Comparison of ENCODE assay signal across 8 mouse cellular contexts in the genomic region with DNA sequence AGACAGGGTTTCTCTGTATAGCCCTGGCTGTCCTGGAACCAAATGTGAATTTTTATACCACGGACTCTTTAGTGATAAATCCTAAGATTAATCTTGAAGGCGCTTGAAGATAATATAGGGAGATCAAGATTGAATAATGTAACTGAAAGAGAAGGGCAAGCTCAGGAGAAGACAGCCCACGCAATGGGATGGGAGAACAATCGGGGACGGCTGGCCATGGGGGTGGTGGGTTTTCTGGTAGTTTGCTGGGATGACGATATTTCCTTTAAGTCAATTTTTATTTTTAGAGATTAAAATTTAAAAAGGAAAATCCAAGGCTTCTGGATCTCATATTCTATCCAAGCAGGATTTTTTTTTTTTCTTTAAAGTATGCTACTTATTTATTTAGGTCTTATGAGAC. TPM values are rescaled to one million over a fixed set of nuclear protein-coding genes. Genes with fewer than 3 reads are reported as not detected.
DNase-seq lines count a peak whose midpoint lies in the region; ATAC-seq and TF ChIP-seq lines count a peak whose summit lies in the region.

No protein-coding gene starts in this region.

- H3K4me1 ChIP-seq in lung, embryonic 14.5 days (ENCODE audit: insufficient read depth) = no peaks in the 10 kb centered on the region
- no peaks in the 10 kb centered on the region for H3K4me1 ChIP-seq in lung, adult 2 months (ENCODE audit: control insufficient read depth, insufficient read depth, low read length)
- no peaks in the 10 kb centered on the region; the same call in 1 of the 2 replicates for H3K4me1 ChIP-seq in forebrain, embryonic 11.5 days (replicated peaks; ENCODE audit: control insufficient read depth, insufficient read depth, low read length)
- H3K4me1 ChIP-seq in limb, embryonic 14.5 days (ENCODE audit: control insufficient read depth, insufficient read depth, low read length) = peaks cover 10% of the 10 kb centered on the region; the same call in 1 of the 2 replicates
- H3K4me1 ChIP-seq in stomach, embryonic 14.5 days (ENCODE audit: control insufficient read depth, insufficient read depth, low read length) = peaks cover 5% of the 10 kb centered on the region; the same call in 1 of the 2 replicates

- peak; percentile 35 for ATAC-seq in lung, embryonic 14.5 days (ENCODE audit: insufficient read depth)
- ATAC-seq in forebrain, embryonic 11.5 days (replicated peaks; ENCODE audit: low FRiP score) = no peak
- peak; percentile 16; the same call in 1 of the 2 replicates for ATAC-seq in limb, embryonic 14.5 days (ENCODE audit: low FRiP score, low read depth)
- peak; percentile 5; the same call in 1 of the 2 replicates for ATAC-seq in stomach, embryonic 14.5 days (ENCODE audit: insufficient number of reproducible peaks, insufficient read depth, low FRiP score, low read depth)
- no peak for ATAC-seq in granulocyte monocyte progenitor cell, adult 5-6 weeks (replicated peaks; ENCODE audit: poor library complexity, severe bottlenecking)

- peak overlapping the region; percentile 47 for H3K4me3 ChIP-seq in lung, embryonic 14.5 days (ENCODE audit: low read depth, low read length)
- H3K4me3 ChIP-seq in lung, adult 2 months (replicated peaks; ENCODE audit: extremely low read depth, low read depth, low read length) = no peak overlapping the region
- H3K4me3 ChIP-seq in forebrain, embryonic 11.5 days (ENCODE audit: low read depth, low read length) = peak overlapping the region; percentile 38
- peak overlapping the region; percentile 54 for H3K4me3 ChIP-seq in limb, embryonic 14.5 days (replicated peaks; ENCODE audit: low read length)
- peak overlapping the region; percentile 43 for H3K4me3 ChIP-seq in stomach, embryonic 14.5 days (ENCODE audit: low read depth, low read length)

- peak overlapping the region; percentile 89 for H3K4me2 ChIP-seq in lung, embryonic 14.5 days
- H3K4me2 ChIP-seq in forebrain, embryonic 11.5 days (ENCODE audit: low read depth, low read length, severe bottlenecking) = peak overlapping the region; percentile 78
- peak overlapping the region; percentile 71 for H3K4me2 ChIP-seq in limb, embryonic 14.5 days (replicated peaks; ENCODE audit: low read depth, low read length, severe bottlenecking)
- H3K4me2 ChIP-seq in stomach, embryonic 14.5 days (replicated peaks; ENCODE audit: low read depth, low read length) = peak overlapping the region; percentile 82

- 0 out of 2 replicates have a peak overlapping the region, but pooled peaks have one; percentile 4 for H3K27ac ChIP-seq in lung, embryonic 14.5 days (ENCODE audit: low read depth)
- H3K27ac ChIP-seq in forebrain, embryonic 11.5 days (ENCODE audit: low read depth, low read length) = no peak overlapping the region
- no peak overlapping the region for H3K27ac ChIP-seq in limb, embryonic 14.5 days (replicated peaks; ENCODE audit: low read depth, low read length)
- peak overlapping the region; percentile 39; the same call in 1 of the 2 replicates for H3K27ac ChIP-seq in stomach, embryonic 14.5 days (ENCODE audit: low read length)

- TF ChIP-seq CTCF in lung, embryonic 14.5 days (IDR thresholded peaks at IDR 0.05; ENCODE audit: low read depth) = no peak
- TF ChIP-seq CTCF in lung, adult 2 months (IDR thresholded peaks at IDR 0.05; ENCODE audit: insufficient read depth, low read length) = no peak

- WGBS in lung, embryonic 14.5 days = 34% methylated on average over 6 of the region's 6 CpGs
- WGBS in lung, adult 2 months = 32% methylated on average over 6 of the region's 6 CpGs
- WGBS in forebrain, embryonic 11.5 days = 59% methylated on average over 6 of the region's 6 CpGs
- 56% methylated on average over 6 of the region's 6 CpGs for WGBS in limb, embryonic 14.5 days
- 25% methylated on average over 6 of the region's 6 CpGs for WGBS in stomach, embryonic 14.5 days

- no peak for TF ChIP-seq POLR2A in lung, adult 2 months (IDR thresholded peaks at IDR 0.05; ENCODE audit: borderline replicate concordance, extremely low read depth, low read depth, low read length)
- TF ChIP-seq POLR2A in limb, embryonic 14.5 days (IDR thresholded peaks at IDR 0.05; ENCODE audit: borderline replicate concordance, extremely low read depth, insufficient read depth, insufficient read length) = no peak

- DNase-seq in lung, embryonic 14.5 days = no peak
- DNase-seq in lung, adult 2 months = no peak
- DNase-seq in forebrain, embryonic 11.5 days (ENCODE audit: low spot score) = no peak
- no peak for DNase-seq in limb, embryonic 14.5 days (ENCODE audit: low spot score)
- no peak for DNase-seq in layer of hippocampus, adult 9-10 months (ENCODE audit: low spot score)
- no peak for DNase-seq in thymus, postnatal 14 days

- H3K27me3 ChIP-seq in lung, embryonic 14.5 days (ENCODE audit: insufficient read depth, low read length) = no peaks in the 10 kb centered on the region
- no peaks in the 10 kb centered on the region for H3K27me3 ChIP-seq in forebrain, embryonic 11.5 days (ENCODE audit: control insufficient read depth, insufficient read depth, low read length)
- H3K27me3 ChIP-seq in limb, embryonic 14.5 days (ENCODE audit: control insufficient read depth, insufficient read depth, low read length) = no peaks in the 10 kb centered on the region
- no peaks in the 10 kb centered on the region for H3K27me3 ChIP-seq in stomach, embryonic 14.5 days (ENCODE audit: control insufficient read depth, insufficient read depth, low read length)

- peak overlapping the region; percentile 68 for H3K9ac ChIP-seq in lung, embryonic 14.5 days
- peak overlapping the region; percentile 62; the same call in 1 of the 2 replicates for H3K9ac ChIP-seq in forebrain, embryonic 11.5 days (ENCODE audit: low read length)
- H3K9ac ChIP-seq in limb, embryonic 14.5 days (ENCODE audit: low read depth, low read length, severe bottlenecking) = peak overlapping the region; percentile 59; the same call in 1 of the 2 replicates
- no peak overlapping the region for H3K9ac ChIP-seq in stomach, embryonic 14.5 days (replicated peaks; ENCODE audit: low read depth, low read length)

- no peaks in the 10 kb centered on the region for H3K9me3 ChIP-seq in lung, embryonic 14.5 days (ENCODE audit: low read depth, low read length)
- no peaks in the 10 kb centered on the region for H3K9me3 ChIP-seq in forebrain, embryonic 11.5 days (ENCODE audit: control insufficient read depth, low read length)
- H3K9me3 ChIP-seq in limb, embryonic 14.5 days (ENCODE audit: control insufficient read depth, low read length) = no peaks in the 10 kb centered on the region
- H3K9me3 ChIP-seq in stomach, embryonic 14.5 days (ENCODE audit: control insufficient read depth, low read depth, low read length) = no peaks in the 10 kb centered on the region

- 0 out of 2 replicates have a peak, but pooled peaks cover 14% of the 10 kb centered on the region for H3K36me3 ChIP-seq in lung, embryonic 14.5 days (ENCODE audit: insufficient read depth)
- H3K36me3 ChIP-seq in forebrain, embryonic 11.5 days (ENCODE audit: control insufficient read depth, insufficient read depth, low read length) = no peaks in the 10 kb centered on the region
- peaks cover 20% of the 10 kb centered on the region for H3K36me3 ChIP-seq in limb, embryonic 14.5 days (ENCODE audit: control insufficient read depth, insufficient read depth, low read length)
- peaks cover 4% of the 10 kb centered on the region; the same call in 1 of the 2 replicates for H3K36me3 ChIP-seq in stomach, embryonic 14.5 days (ENCODE audit: control insufficient read depth, insufficient read depth, low read length)

RNA-seq across cellular contexts. Expression of a gene that starts 10.0 kb away (rescaled TPM):
- polyA plus RNA-seq in lung, embryonic 14.5 days (2014; fragmentation: Nextera tagmentation; extraction: Ambion mirVana) = 56.7 and 57.4 TPM in 2 replicates
- polyA plus RNA-seq in lung, adult 2 months (2012; rRNA removed) = 180 and 201 TPM in 2 replicates
- 52.1 and 56.4 TPM in 2 replicates for polyA plus RNA-seq in forebrain, embryonic 11.5 days (2014; fragmentation: Nextera tagmentation; extraction: Ambion mirVana)
- polyA plus RNA-seq in limb, embryonic 14.5 days (2012; rRNA removed) = 147 and 193 TPM in 2 replicates
- polyA plus RNA-seq in limb, embryonic 14.5 days (2014; fragmentation: Nextera tagmentation; extraction: Ambion mirVana) = 110 and 114 TPM in 2 replicates
- 75.6 and 78.7 TPM in 2 replicates for polyA plus RNA-seq in stomach, embryonic 14.5 days (2014; fragmentation: Nextera tagmentation; extraction: Ambion mirVana)
- total RNA-seq in granulocyte monocyte progenitor cell, adult 5-6 weeks (2014; fragmentation: Nextera tagmentation) = 3.8 and 10.6 TPM in 2 replicates
- 3.8 and 6.3 TPM in 2 replicates for total RNA-seq in granulocyte monocyte progenitor cell, adult 5-6 weeks (2017)

RNA-seq across cellular contexts. Expression of a gene that starts 10.0 kb away (rescaled TPM):
- 20.6 and 25.4 TPM in 2 replicates for polyA plus RNA-seq in lung, embryonic 14.5 days (2014; fragmentation: Nextera tagmentation; extraction: Ambion mirVana)
- 22.4 and 28.5 TPM in 2 replicates for polyA plus RNA-seq in lung, adult 2 months (2012; rRNA removed)
- polyA plus RNA-seq in forebrain, embryonic 11.5 days (2014; fragmentation: Nextera tagmentation; extraction: Ambion mirVana) = 34.0 and 34.1 TPM in 2 replicates
- 39.8 and 49.0 TPM in 2 replicates for polyA plus RNA-seq in limb, embryonic 14.5 days (2012; rRNA removed)
- 27.0 and 27.4 TPM in 2 replicates for polyA plus RNA-seq in limb, embryonic 14.5 days (2014; fragmentation: Nextera tagmentation; extraction: Ambion mirVana)
- polyA plus RNA-seq in stomach, embryonic 14.5 days (2014; fragmentation: Nextera tagmentation; extraction: Ambion mirVana) = 17.6 and 18.4 TPM in 2 replicates
- total RNA-seq in granulocyte monocyte progenitor cell, adult 5-6 weeks (2014; fragmentation: Nextera tagmentation) = 16.9 and 18.4 TPM in 2 replicates
- total RNA-seq in granulocyte monocyte progenitor cell, adult 5-6 weeks (2017) = 4.7 and 6.6 TPM in 2 replicates

RNA-seq across cellular contexts. Expression of a gene that starts 20.0 kb away (rescaled TPM):
- 0.95 and 1.0 TPM in 2 replicates for polyA plus RNA-seq in lung, embryonic 14.5 days (2014; fragmentation: Nextera tagmentation; extraction: Ambion mirVana)
- 1.3 and 1.8 TPM in 2 replicates for polyA plus RNA-seq in lung, adult 2 months (2012; rRNA removed)
- 0.52 and 0.93 TPM in 2 replicates for polyA plus RNA-seq in forebrain, embryonic 11.5 days (2014; fragmentation: Nextera tagmentation; extraction: Ambion mirVana)
- 4.3 and 5.4 TPM in 2 replicates for polyA plus RNA-seq in limb, embryonic 14.5 days (2012; rRNA removed)
- 0.95 and 1.2 TPM in 2 replicates for polyA plus RNA-seq in limb, embryonic 14.5 days (2014; fragmentation: Nextera tagmentation; extraction: Ambion mirVana)
- 1.0 and 1.3 TPM in 2 replicates for polyA plus RNA-seq in stomach, embryonic 14.5 days (2014; fragmentation: Nextera tagmentation; extraction: Ambion mirVana)
- total RNA-seq in granulocyte monocyte progenitor cell, adult 5-6 weeks (2014; fragmentation: Nextera tagmentation) = 1.4 TPM in 1 of 2 replicates, not detected in the other
- 0.05 and 0.09 TPM in 2 replicates for total RNA-seq in granulocyte monocyte progenitor cell, adult 5-6 weeks (2017)

RNA-seq across cellular contexts. Expression of a gene that starts 43.9 kb away (rescaled TPM):
- 2.5 and 2.9 TPM in 2 replicates for polyA plus RNA-seq in lung, embryonic 14.5 days (2014; fragmentation: Nextera tagmentation; extraction: Ambion mirVana)
- 62.0 and 67.4 TPM in 2 replicates for polyA plus RNA-seq in lung, adult 2 months (2012; rRNA removed)
- 1.2 and 1.3 TPM in 2 replicates for polyA plus RNA-seq in forebrain, embryonic 11.5 days (2014; fragmentation: Nextera tagmentation; extraction: Ambion mirVana)
- 6.3 and 6.6 TPM in 2 replicates for polyA plus RNA-seq in limb, embryonic 14.5 days (2012; rRNA removed)
- polyA plus RNA-seq in limb, embryonic 14.5 days (2014; fragmentation: Nextera tagmentation; extraction: Ambion mirVana) = 2.1 and 2.5 TPM in 2 replicates
- polyA plus RNA-seq in stomach, embryonic 14.5 days (2014; fragmentation: Nextera tagmentation; extraction: Ambion mirVana) = 1.4 and 1.5 TPM in 2 replicates
- 0.13 and 1.4 TPM in 2 replicates for total RNA-seq in granulocyte monocyte progenitor cell, adult 5-6 weeks (2014; fragmentation: Nextera tagmentation)
- 0.52 and 0.62 TPM in 2 replicates for total RNA-seq in granulocyte monocyte progenitor cell, adult 5-6 weeks (2017)

RNA-seq across cellular contexts. Expression of a gene that starts 48.3 kb away (rescaled TPM):
- polyA plus RNA-seq in lung, embryonic 14.5 days (2014; fragmentation: Nextera tagmentation; extraction: Ambion mirVana) = 92.6 and 98.9 TPM in 2 replicates
- 81.4 and 101 TPM in 2 replicates for polyA plus RNA-seq in lung, adult 2 months (2012; rRNA removed)
- 72.3 and 75.2 TPM in 2 replicates for polyA plus RNA-seq in forebrain, embryonic 11.5 days (2014; fragmentation: Nextera tagmentation; extraction: Ambion mirVana)
- polyA plus RNA-seq in limb, embryonic 14.5 days (2012; rRNA removed) = 96.6 and 110 TPM in 2 replicates
- 112 and 119 TPM in 2 replicates for polyA plus RNA-seq in limb, embryonic 14.5 days (2014; fragmentation: Nextera tagmentation; extraction: Ambion mirVana)
- polyA plus RNA-seq in stomach, embryonic 14.5 days (2014; fragmentation: Nextera tagmentation; extraction: Ambion mirVana) = 88.8 and 91.5 TPM in 2 replicates
- 36.1 and 48.5 TPM in 2 replicates for total RNA-seq in granulocyte monocyte progenitor cell, adult 5-6 weeks (2014; fragmentation: Nextera tagmentation)
- 43.7 and 45.4 TPM in 2 replicates for total RNA-seq in granulocyte monocyte progenitor cell, adult 5-6 weeks (2017)

Comparison
In these comparisons a context has a peak if more than half of its experiments do, and no peak if none do; other contexts are left out.
1. ATAC-seq: peak in lung, embryonic 14.5 days (single experiment), limb, embryonic 14.5 days (single experiment) and stomach, embryonic 14.5 days (single experiment); none in forebrain, embryonic 11.5 days (single experiment) and granulocyte monocyte progenitor cell, adult 5-6 weeks (single experiment).
2. H3K27ac ChIP-seq: peak in lung, embryonic 14.5 days (single experiment) and stomach, embryonic 14.5 days (single experiment); none in forebrain, embryonic 11.5 days (single experiment) and limb, embryonic 14.5 days (single experiment).
3. Peak in every context shown above with its lines, with median percentiles within 50 percentile points of each other: H3K4me2 ChIP-seq.